Mouse (Mus musculus) brain, embryonic 14.5 days (tissue): ENCODE results near the gene Cdh12.

Source experiments
- CTCF ChIP-seq: fragments of 200-500 bp; IDR thresholded peaks from 2 replicates; pipeline ENCODE4 v1.5.1; 2012; ENCODE audit warnings: inconsistent platforms, mild to moderate bottlenecking, moderate library complexity, borderline replicate concordance; ENCODE audit not compliant: insufficient read depth, insufficient read length; ENCODE audit errors: extremely low read depth
- POLR2A ChIP-seq: fragments of 200-500 bp; IDR thresholded peaks from 2 replicates; pipeline ENCODE4 v1.6.1; 2012; ENCODE audit warnings: mild to moderate bottlenecking, inconsistent platforms, borderline replicate concordance; ENCODE audit not compliant: poor library complexity, insufficient read depth, insufficient read length, severe bottlenecking; ENCODE audit errors: extremely low read depth

- TF ChIP-seq POLR2A (no peak), CTCF (no peak)
Observed at GRCm38 (mm10) chr15:20836991-20837390, 387.9 kb downstream of the Cdh12 start.
